Mouse (Mus musculus): ENCODE measurements around the gene Haus4.

The Haus4 gene

GRCm38 (mm10) chr14:54572790-54573736 is 18.6 kb upstream of the Haus4 start:
- DNase-seq (ENCODE audit: low read depth): no peak

DNA sequence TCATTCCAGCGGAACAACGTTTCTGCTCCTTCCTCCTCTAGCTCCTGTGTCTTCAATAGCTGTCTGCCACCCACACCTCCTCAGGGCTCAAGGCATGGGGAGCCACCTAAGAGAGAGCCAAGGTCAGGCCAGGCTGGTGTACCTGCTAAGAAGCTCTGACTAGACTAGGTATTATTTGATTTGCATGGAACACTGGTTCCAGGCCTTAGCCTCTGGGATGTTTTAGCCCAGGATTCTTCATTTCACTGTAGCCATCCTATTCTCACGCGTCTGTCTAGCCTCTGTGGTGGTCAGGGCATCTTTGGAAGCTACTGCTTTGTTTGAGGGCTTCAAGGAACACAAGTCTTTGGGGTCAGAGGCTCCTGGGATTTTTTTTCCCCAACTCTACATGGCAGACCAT is 17.7 kb upstream of the Haus4 start:
- DNase-seq (ENCODE audit: low read depth): no peak

GRCm38 (mm10) chr14:54569451-54570392 is 15.3 kb upstream of the Haus4 start:
- no peak for DNase-seq (ENCODE audit: low read depth)

DNA sequence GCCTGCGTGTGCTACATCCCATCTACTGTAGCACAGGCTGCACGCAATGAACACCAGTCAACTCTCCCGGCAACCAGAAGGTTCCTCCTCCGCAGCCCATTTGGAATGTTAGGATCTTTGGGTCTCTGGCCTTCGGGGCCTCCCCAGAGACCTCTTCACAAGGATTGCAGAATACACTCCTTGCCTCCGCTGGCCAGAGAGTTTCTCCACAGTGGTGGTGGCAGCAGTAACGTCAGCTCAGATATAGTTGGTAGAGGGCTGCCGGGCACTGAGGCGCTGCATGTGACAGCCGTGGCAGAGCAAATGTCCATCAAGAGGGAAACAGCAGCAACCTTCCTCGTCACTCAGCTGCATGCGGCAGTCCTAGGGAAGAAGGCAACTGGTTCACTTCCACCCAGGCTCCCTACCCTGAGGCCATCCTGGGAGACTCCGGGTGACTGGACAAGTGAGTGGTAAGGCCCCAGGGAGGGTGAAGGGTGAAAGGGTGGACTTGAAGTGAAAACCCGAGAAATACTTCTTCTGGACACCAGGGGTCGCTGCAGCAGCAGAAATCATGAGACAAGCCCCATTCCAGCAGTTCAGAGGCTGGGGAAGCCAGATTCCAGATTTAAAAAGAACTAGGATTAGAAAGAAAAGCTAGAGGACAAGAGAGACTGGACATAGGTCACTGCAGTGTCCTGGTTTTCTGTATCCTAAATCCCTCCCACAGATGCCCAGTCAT is 14.4 kb upstream of the Haus4 start:
- DNase-seq (ENCODE audit: low read depth): peak; percentile 82

DNA sequence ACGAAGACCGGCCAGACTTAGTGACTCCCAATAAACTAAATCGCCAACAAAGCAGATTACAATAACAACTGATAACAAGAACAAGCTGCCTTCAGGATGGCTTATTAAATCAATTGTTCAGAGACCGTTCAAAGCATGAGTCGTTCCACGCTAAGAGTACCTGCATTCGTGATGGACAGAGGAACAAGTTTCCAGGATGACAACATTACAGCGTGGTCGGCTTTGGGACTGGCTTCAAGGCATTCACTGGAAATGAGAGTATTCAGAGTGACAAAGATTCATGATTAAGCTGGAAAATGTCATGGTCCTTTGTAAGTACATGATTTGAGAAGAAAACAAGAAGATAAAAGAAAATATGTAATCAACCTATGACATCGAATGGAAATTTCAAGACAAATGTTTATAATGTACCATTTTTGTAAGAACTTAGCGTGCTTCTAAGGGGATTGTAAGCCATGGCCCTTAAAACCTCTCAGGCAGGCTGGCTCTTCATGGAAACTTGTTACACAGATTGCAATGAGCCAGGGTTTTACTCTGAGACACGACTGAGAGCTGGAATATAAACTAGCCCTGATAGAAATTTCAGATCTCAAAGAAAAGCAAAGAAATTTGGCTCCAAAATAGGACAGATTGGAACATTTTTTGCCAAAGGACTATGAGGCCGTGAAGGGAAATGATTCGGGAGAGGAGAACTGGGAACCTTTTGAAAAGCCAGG is 6.3 kb upstream of the Haus4 start:
- DNase-seq (ENCODE audit: low read depth): no peak

DNA sequence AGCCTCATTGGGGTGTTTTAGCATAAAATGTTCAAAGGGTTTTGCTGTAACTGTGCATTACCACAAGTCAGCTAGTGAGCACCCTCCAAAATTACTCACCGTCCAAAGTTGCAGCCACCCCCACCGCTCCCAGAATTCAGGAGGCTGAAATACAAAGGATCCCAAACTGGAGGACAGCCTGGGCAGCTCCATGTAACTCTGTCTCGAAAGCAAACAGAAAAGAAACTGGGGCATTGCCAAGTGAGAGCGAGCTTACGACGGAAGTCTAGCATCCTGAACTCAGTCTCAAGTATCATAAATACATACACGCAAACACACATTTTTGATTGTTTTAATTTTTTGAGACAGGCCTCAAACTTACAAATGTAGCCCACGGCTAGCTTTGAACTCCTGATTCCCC is 2.9 kb upstream of the Haus4 start:
- DNase-seq (ENCODE audit: low read depth): no peak

- DNase-seq (ENCODE audit: low read depth): peak; percentile 76
Measured at GRCm38 (mm10) chr14:54553454-54553974, 902 bp downstream of the Haus4 start.

DNA sequence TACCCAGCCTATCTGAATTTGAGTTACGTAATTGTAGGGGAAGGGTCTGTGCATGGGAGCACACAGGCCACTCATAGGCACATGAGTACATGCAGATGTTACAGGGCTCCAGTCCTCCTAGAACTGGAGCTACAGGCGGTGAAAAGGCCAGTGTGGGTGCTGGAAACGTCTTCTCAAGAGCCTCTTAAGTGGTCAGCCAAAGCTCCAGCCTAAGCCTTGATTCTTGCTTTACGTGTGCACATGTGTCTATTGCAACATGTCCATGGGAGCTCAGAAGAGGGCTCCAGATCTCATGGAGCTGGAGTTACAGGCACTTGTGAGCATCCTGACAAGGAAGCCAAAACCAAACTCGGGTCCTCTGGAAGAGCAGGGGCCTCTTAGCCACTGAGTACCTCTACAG is 9.7 kb downstream of the Haus4 start:
- DNase-seq (ENCODE audit: low read depth): no peak

- no peak for DNase-seq (ENCODE audit: low read depth)
Measured at GRCm38 (mm10) chr14:54540771-54541170, 13.6 kb downstream of the Haus4 start.

- DNase-seq (ENCODE audit: low read depth): peak; percentile 40
Measured at GRCm38 (mm10) chr14:54538580-54538979, 15.8 kb downstream of the Haus4 start.

DNA sequence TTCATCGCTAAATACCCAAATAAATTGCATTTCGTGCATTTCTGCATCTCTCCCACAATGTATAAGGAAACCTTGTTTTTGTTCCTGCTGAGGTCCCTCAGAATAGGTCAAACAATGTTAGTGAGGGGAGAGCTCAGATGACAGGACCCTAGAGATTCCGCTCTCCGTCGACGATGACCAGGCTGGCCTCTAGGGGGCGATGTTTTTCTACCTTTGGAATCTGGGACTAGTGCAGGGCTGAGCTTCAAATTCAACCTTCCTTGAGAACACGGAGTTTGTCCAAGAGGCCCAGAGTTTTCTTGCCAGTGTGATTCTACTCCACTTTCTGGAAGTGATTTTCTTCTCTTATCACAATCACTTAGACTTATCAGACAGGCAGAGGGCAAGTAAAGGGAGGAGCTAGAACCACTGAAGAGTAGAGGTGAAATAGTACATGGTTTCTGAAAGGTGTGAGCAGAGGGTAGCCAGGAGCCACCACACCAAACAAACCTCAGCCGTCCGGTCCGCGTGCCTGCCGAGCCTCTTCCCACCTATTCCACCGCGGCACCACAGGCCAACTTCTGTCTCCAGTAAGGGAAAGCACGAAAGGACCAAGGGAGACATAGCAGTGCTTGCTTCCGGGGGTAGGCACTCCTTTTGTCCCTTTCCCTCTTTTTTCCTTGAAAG is 25.8 kb downstream of the Haus4 start:
- peak; percentile 68 for DNase-seq (ENCODE audit: low read depth)

- no peak for DNase-seq (ENCODE audit: low read depth)
Measured at GRCm38 (mm10) chr14:54528007-54528393, 26.4 kb downstream of the Haus4 start.

GRCm38 (mm10) chr14:54527227-54528006 is 27.0 kb downstream of the Haus4 start:
- no peak for DNase-seq (ENCODE audit: low read depth)

DNA sequence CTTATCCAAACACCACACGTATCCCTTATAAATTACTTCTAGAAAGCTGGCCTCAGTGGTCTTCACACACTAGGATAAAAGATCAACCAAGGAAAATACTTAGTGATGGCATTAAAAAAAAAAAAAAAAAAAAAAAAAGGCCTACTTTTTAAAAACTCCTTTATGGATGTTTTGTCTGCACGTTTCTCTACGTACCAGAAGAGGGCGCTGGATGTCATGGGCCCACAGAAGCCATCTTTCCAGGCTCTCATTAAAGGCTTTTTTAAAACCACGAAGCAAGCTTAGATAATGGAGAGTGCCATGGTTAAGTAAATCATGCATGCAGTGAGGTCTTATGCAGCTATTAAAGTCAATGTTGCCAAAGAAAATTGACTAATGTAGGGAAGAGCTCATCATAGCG is 30.8 kb downstream of the Haus4 start:
- peak; percentile 52 for DNase-seq (ENCODE audit: low read depth)

GRCm38 (mm10) chr14:54516710-54517310 is 37.6 kb downstream of the Haus4 start:
- no peak for DNase-seq (ENCODE audit: low read depth)

DNA sequence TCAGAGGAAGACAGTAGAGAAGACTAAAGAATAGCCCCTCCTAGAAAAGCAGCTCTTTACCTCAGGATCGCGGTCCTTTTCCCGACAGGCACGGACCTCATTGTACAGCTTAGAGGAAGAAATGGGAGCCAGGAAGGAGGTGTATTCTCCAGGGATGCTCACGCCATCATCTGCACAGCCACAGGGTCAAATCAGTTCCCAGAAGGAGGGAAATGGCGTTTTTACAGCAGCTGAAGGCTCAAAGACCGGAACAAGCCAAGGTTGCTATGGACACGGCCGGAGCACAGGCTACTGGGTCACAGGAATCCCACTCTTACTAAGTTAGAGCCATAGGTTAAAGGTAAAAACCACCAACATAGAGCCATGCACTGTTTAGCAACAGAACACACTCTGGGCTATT is 44.6 kb downstream of the Haus4 start:
- DNase-seq (ENCODE audit: low read depth): no peak

- no peak for DNase-seq (ENCODE audit: low read depth)
Measured at GRCm38 (mm10) chr14:54503092-54503491, 51.3 kb downstream of the Haus4 start.

GRCm38 (mm10) chr14:54501365-54501764 is 53.1 kb downstream of the Haus4 start:
- no peak for DNase-seq (ENCODE audit: low read depth)

GRCm38 (mm10) chr14:54499330-54499729 is 55.1 kb downstream of the Haus4 start:
- no peak for DNase-seq (ENCODE audit: low read depth)

Data from 416B (cell line).